Mouse (Mus musculus): Measurements from ENCODE around the gene Zfp64.
A peak's percentile ranks its signal among the peaks of the same experiment; 100 is the strongest.
"Not testable (repeated sequence)": the region's sequence is repeated elsewhere in the genome, so short reads cannot be mapped to it uniquely, and the experiment has no call there.

The Zfp64 gene

DNA sequence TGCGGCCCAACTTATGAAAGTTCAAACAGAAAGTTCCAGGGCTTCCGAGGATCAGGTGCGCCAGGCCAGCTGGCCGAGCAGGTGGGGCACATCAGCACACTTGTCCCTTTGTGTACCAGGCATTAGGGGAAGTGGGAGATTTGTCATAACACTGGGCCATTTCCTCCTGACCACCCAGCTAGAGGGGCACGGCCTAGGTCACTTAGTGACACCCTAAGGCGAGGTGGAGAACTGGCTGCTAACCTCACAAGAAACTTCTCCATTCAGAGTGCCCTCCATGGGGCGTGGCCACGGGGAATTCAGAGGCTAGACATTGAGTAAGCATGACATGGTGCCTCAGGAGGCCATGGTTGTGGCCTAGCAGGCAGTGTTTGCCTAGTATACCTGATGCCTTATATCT, 70.7 kb downstream of the Zfp64 start:
- no peak for DNase-seq

GRCm38 (mm10) chr2:168882997-168883396, 72.4 kb downstream of the Zfp64 start:
- DNase-seq, result peak; percentile 17

DNA sequence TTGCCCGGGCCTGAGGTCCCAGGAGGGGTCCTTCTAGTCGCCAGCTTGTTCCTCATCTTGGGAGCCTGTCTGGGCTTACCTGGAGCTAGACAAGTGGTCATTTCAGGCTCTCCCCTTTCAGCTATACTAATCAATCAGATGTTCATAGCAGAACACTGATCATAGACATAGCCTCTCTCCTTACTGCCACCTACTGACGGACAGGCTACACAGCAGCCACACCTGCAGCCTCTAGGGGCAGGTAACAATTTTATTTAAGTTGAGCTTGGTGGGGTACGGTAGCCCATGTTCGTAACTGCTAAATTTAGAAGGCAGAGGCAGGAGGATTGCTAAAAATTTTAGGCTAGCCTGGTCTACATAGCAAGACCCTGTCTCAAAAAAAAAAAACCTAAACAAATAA, 73.5 kb downstream of the Zfp64 start:
- no peak for DNase-seq

GRCm38 (mm10) chr2:168879573-168879972, 75.8 kb downstream of the Zfp64 start:
- DNase-seq, result no peak

GRCm38 (mm10) chr2:168878708-168879107, 76.7 kb downstream of the Zfp64 start:
- no peak for DNase-seq

- no peak for DNase-seq
Observed at GRCm38 (mm10) chr2:168878158-168878557, 77.2 kb downstream of the Zfp64 start.

DNA sequence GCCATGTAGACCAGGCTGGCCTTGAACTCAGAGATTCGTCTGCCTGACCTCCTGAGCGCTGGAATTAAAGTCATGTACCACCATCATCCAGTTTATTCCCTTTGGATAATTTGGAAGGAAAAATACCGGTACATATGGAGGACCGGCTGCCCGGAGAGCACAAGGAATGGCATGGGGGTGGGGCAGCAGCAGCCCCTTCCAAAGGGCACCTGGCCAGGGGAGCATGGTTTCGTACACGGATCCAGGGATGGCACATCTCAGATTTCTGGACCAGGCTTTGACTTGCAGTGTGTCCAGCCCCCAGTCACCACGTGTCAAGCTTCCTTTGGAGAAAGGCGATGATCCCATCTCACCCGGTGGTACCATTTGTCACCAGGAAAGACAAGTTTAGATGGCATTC, 78.8 kb downstream of the Zfp64 start:
- no peak for DNase-seq

DNA sequence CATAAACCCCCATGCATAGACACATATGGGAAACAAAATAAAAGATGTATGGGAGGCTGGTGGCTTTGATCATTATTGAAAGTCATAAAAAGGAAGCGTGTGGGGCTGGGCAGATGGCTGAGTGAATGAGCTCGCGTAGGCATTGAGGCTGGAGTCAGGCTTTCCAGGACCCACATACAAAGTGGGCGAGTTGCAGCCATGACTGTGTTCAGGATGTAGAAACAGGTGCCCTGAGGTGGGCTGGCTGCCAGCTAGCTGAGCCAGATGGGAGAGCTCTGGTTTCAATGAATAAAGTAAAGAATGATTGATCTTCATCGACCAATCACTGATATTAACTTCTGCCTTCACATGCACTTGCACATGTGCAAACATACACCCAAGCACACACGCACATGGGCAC, 80.9 kb downstream of the Zfp64 start:
- DNase-seq, result peak; percentile 31

DNA sequence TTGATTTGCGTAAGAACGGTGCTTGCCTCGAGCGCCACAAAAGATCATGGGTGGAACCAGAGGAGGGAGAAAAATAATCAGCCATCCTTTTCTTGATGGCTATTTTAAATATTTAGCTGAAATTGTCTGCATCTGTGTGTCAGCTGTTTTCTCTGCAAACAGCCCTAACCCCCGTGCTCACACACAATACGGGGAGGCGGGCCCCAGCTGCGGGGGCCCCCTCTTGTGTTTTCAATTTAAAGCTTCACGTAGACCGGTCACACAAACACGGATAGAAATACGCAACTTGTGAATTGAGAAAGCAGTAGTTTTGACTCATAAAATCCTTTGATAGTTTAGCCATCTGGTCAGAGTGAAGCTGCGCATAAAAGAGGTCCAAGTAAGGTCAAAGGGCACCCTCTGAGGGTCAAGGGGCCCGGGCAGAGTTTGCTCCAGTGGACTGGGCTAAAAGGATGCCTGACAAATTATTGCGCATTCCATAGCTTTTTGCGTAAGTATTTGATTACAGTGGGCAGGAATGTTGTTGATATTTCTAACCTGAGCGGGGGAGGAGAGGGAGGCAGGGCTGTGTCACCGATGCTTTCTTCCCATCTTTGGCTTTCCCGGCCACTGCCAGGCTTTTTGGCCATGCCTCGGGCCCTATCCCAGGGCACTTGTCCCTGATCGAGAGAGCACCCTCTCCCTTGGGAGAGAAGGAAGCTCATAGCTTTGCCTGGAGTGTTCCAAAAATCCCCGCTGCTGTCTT, 83.4 kb downstream of the Zfp64 start:
- DNase-seq, result no peak

DNA sequence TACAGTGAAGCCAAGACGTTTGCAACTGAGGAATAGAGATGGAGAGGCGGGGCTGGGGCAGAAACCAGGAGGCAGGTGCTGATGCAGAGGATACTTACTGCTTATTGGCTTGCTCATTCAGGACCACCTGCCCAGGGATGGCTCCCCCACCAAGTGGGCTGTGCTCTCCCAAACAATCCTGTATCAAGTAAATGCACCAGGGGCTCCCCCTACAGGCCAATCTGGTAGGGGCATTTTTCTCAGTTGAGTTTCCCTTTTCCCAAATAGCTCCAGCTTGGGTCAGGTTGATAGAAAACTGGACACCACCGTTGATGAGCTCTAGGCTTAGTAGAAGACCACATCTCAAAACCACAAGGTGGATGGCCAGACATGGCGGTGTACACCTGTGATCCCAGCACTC, 84.9 kb downstream of the Zfp64 start:
- no peak for DNase-seq

- DNase-seq, result no peak
Observed at GRCm38 (mm10) chr2:168866942-168867341, 88.4 kb downstream of the Zfp64 start.

GRCm38 (mm10) chr2:168866436-168866835, 89.0 kb downstream of the Zfp64 start:
- no peak for DNase-seq

DNA sequence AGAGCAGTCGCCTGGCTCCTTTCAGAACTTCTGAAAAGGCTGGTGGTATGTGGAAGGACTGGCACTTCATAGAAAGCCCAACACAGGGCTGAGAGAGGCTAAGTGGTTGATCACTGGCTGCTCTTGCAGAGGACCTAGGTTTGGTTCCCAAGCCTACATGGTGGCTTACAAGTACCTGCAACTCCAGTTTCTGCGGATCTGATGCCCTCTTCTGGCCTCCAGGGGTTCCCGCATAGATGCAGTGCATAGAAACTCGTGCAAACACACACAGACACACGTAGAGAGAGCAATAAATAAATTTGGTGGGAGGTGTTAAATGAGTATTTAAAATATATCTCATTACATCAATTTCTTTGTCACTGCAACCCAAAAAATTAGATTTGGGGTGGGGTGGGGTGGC, 90.5 kb downstream of the Zfp64 start:
- DNase-seq, result no peak

DNA sequence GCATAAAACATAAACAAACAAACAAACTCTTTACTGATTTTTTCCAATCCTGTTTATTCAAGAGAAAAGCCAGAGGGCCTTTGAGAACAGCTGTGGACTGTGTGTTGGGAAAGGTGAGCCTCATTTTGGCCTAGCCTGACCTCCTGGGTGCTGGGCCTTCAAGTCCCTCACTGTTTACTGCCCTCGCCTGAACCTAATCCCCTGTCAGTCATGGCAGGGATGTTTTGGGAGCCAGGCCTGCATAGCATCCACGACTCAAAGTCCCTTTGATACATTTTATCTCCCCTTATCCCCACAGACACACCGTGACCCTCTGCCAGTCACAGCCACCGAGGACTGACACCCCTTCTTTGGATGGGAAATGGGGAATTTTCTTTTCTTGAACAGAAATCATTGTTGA, 92.7 kb downstream of the Zfp64 start:
- DNase-seq, result no peak

- no peak for DNase-seq
Observed at GRCm38 (mm10) chr2:168860922-168861740, 94.3 kb downstream of the Zfp64 start.

GRCm38 (mm10) chr2:168860032-168860691, 95.2 kb downstream of the Zfp64 start:
- DNase-seq, result no peak

DNA sequence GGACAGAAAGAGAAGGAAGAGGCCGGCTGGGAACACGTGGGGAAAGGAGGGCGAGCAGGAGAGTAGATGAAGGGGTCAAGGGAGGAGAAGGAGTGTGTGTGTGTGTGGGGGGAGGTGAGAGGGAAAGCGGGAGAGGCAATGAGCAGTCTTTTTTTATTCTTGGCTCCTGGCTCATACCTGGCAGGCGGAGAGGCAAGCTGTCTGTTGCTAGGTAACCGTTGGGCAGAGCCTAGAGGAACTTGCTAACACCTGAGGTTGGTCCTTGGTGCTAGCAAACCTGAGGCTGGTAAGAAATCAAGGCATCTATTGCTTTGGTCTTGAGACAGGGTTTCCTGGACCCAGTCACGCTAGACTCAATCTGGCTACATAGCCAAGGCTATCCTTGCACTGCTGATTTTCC, 98.7 kb downstream of the Zfp64 start:
- DNase-seq, result no peak

GRCm38 (mm10) chr2:168854777-168855176, 100.6 kb downstream of the Zfp64 start:
- no peak for DNase-seq

GRCm38 (mm10) chr2:168853869-168854268, 101.5 kb downstream of the Zfp64 start:
- DNase-seq, result not testable (repeated sequence)

DNA sequence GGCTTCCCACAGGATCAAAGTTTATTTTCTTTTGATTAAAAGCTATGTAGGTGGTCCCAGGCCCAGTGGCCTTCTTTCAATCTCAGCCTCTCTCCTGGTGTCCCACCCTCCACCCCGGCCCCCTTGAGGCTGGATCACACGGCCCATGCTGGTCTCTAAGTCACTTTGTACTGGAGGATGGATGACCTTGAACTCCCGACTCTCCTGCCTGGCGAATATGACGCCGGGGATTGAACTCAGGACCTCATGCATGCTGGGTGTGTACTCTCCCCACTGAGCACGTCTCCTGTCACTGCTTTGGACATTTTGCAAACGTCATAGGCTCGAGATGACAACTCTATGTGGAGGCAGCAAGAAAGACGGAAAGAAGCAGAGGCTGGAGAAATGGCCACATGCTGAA, 103.8 kb downstream of the Zfp64 start:
- DNase-seq, result no peak

DNA sequence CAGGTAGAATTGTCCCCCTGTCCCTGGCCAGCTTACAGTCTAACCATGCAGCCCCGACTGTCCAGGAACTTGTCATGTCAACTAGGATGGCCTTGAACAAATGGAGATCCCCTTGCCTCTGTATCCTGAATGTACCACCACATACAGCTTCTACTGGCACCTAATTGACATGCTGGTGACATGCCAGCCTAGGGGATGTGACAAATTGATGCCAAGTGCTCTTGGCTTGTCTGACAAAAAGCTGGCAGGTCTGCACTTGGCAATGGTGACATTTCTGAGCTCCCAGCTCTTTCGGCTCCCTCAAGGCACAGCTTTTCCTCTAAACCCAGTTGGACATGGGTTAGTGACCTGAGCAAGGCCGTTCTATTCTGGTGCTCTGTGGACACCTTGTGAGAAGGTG, 106.8 kb downstream of the Zfp64 start:
- no peak for DNase-seq

- DNase-seq, result no peak
Observed at GRCm38 (mm10) chr2:168846180-168846720, 109.1 kb downstream of the Zfp64 start.
